ENCODE assay signal across 13 mouse cellular contexts in the genomic region with DNA sequence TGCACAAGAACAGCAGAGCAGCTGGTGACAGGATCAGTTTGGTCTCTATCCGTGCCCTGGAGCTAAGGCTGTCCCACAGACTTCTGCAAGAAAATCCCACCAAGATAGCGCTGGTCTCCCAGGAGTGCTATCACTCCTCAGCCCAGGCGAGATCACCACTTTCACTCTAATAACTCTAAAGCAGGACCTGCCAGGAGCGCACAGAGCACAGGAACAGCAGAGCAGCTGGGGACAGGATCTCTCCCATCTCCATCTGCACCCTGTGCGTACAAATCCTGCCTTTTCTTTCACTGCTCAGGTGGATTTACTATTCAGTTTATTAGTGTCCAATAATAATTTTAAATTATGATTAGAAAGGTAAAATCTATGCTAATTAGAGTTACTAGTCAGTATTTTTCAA.
"Had no signal": no experiment of that assay in that cellular context is flagged by ENCODE, and none has a peak within 500 bp of the region (broad histone marks: within the 10 kb centered on the region; RNA-seq: fewer than 3 reads in every experiment).

No protein-coding gene starts in this region.

- DNase-seq: kidney, postnatal 10 days; kidney, postnatal 36 days; layer of hippocampus, postnatal 36 days; left cerebral cortex, postnatal 4 days; liver, postnatal 0 days; lung, embryonic 14.5 days; lung, postnatal 36 days; right cerebral cortex, adult 18-20 months; right cerebral cortex, postnatal 14 days; right cerebral cortex, postnatal 4 days; thymus, adult 2 months; thymus, postnatal 14 days; thymus, postnatal 4 days had no signal
